Mouse (Mus musculus) adrenal gland, postnatal 10 days (tissue): ENCODE data around the gene Kif26a. TPM values are rescaled to one million over a fixed set of nuclear protein-coding genes. Genes with fewer than 3 reads are reported as not detected.

Experiments used
- DNase-seq: peaks from one replicate; pipeline ENCODE4 v3.0.0; 2021; ENCODE audit warnings: mixed read lengths
- microRNA-seq: library from miRNA; unstranded; fragments of <30 nt; microRNA quantifications from one replicate; pipeline ENCODE4 v1.2.0, GENCODE M21; 2021
- total RNA-seq, 2 experiments: library from RNA; stranded (reverse); gene quantifications; 2 replicates each; pipeline ENCODE4 v1.2.3; 2021

Kif26a gene
- total RNA-seq, 2 experiments from 2014 or later, result 20.0 to 25.4 TPM

DNA sequence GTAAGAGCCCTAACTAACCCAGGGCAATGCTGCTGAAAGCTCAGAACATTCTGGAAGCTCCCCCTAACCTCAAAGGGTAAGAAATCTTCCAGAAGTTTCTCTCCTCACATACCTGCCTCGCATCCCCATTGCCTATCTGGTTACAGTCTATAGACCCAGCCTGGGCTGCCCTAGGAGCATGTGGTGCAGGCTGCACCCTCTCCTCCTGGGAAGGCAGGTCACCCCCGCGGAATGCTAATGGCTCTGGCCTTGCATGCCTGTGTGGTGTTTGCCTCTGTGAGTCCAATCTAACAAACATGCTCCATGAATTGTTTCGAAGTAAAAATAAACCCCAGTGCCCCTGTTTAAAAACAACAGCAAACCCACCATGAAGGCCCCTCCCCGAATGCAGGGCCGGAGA lies 75.3 kb downstream of the Kif26a start:
- DNase-seq, result no peak

DNA sequence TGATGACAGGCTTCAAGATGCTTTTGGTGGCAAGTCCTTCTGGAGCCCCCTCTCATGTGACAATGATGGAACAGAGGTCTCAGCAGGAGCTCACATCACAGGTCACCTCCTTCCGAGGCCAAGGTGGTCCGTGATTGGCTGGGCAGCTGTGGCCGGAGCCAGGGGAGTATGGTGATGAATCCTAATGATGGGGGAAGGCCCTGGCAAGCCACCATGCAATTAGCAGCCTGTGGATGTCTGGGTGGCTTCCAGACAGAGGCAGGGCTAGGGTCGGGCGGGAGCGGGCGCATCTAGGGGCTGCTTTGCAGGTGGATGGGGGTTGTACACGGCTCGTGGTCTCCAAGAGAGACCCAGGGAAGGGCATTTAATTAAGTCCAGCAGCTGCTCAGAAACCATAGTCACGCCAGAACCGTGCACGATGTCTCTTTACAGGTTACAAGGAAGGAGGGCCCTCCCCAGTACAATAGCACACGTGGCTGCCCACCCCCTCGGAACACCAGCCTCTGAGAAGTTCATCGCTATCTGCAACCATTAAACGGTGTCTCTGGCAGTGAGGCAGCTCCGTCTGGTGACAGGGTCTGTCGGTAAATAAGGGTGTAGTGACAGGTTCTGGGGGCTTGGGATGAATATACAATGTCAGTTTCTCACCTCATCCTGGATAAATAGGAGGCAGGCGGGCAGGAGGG lies 75.9 kb downstream of the Kif26a start:
- no peak for DNase-seq

DNA sequence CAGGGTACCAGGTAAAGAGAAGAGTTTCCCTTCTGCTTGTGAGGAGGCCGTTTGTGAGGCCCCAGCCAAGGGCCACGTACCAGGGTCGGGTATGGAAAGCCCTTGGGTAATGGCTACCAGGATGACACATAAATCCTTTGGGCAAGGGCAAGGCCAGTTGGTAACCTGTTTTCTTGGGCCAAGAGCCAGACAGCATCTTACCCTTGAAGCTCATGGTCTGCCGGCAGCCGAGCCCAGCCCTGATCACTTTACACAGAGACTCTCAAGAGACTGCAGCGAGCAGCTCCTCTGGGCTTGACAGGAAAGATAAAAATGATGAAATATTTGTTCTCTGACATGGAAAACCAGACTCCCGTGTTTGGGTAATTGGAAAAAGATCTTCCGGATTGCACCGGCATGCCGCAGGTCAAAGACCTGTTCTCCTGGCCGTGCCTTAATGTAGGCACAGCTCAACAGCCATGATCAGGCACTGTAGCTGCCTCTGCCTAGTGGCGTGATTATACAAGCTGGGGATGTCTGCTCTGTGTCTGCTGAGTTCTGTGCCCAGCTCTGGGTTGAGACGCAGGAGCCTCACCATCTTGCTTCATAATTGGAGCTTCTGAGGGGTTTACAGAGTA lies 77.8 kb downstream of the Kif26a start:
- peak; percentile 64 for DNase-seq

DNA sequence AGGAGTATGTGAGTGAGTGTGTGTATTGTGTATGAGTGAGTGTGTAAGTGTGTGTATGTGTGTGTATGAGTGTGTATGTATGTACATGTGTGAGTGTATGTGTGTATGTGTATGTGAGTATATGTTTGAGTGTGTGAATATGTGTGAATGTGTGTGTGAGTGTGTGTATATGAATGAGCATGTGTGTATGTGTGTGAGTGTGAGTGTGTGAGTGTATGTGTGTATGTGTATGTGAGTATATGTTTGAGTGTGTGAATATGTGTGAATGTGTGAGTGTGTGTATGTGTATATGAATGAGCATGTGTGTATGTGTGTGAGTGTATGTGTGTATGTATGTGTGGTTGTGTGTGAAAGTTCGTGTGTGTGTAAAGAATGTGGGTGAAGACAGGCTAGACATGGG lies 80.2 kb downstream of the Kif26a start:
- no peak for DNase-seq

DNA sequence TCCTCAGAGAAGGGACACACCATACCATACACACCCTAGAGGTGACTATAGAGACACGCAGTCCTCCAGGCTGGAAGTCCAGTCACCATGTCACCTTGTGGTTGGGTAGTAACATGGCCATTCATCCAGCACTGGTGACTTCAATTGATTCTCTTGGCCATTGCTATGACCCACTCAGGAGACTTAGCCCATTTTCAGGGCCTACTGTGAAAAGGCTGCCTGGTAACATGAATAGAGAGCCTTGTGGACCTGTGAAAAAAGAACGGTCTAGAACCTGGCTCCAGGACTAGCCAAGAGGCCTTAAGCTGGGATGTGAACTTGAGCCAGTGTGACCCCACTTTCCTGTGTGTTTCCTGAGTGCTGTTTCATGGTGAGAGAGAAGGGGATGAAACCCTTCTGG lies 80.6 kb downstream of the Kif26a start:
- no peak for DNase-seq

DNA sequence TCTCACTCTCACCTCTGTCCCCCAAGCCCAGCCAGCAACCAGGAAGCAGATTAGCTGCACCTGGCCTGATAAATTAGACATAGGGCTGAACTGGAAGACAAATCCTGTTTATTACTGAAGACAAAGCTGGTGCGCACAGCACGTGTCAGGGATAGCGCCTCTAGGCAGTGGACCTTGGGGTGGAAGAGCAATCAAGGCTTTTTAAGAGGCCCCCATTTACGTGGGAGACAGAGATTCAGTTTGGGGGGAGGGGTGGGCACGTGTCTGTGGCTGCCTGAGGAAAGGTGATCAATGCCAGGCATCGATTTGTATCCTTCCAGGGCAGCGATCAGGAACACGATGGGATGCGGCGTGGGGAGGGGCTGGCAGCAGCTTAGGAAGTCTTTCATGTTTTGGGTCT lies 83.1 kb downstream of the Kif26a start:
- DNase-seq, result no peak

DNA sequence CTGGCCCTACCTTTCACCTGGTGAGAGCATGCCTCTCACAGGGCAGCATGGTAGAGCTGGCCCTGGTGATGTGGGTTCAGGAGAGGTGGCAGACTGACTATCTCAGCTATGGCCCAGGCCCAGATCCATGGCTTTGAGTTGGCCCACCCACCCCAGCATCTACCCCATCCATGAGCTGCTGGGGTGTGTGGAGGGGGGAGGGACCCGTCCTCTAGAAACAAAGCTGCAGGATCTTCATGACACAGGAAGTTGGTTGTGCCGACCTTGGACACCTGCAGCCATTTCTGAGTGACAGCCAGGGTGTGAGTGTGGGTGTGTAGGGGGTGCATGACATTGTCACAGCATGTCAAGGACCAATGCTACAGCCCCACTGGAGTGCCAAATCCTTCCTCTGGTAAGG lies 84.2 kb downstream of the Kif26a start:
- DNase-seq, result no peak

Small RNA genes lying within 50 kb of the gene (microRNA-seq; reads per million reads assigned to microRNA genes)
- gene Mir203, result 1,231 reads per million, percentile 76 among the genes with 10 or more reads in this experiment
- not detected for gene Mir3073a
- not detected for gene Mir3073b

Other genes starting within 250 kb of the Kif26a start
- 10 to 100 TPM; 20.4 to 21.8 TPM for gene Ppp1r13b, start 238.1 kb upstream of the Kif26a start, total RNA-seq
- gene Atp5mpl, start 179.2 kb upstream of the Kif26a start, total RNA-seq, result 100 to 1,000 TPM; 673 to 781 TPM
- under 1 TPM; 0.39 to 0.66 TPM for gene Tdrd9, start 174.6 kb upstream of the Kif26a start, total RNA-seq
- gene Rd3l, start 164.9 kb upstream of the Kif26a start, total RNA-seq, result not detected
- 10 to 100 TPM; 24.1 to 26.0 TPM for gene Aspg, start 39.5 kb upstream of the Kif26a start, total RNA-seq